Mouse (Mus musculus) fat pad, adult 2 months (tissue): ENCODE results near the gene Lamtor3.
"Not testable (repeated sequence)": the region's sequence is repeated elsewhere in the genome, so short reads cannot be mapped to it uniquely, and the experiment has no call there.

Experiments used
- DNase-seq: peaks from one replicate; pipeline ENCODE4 v3.0.0-alpha.2; 2011; ENCODE audit warnings: low read depth, low spot score; ENCODE audit errors: extremely low read depth

Lamtor3 gene

DNA sequence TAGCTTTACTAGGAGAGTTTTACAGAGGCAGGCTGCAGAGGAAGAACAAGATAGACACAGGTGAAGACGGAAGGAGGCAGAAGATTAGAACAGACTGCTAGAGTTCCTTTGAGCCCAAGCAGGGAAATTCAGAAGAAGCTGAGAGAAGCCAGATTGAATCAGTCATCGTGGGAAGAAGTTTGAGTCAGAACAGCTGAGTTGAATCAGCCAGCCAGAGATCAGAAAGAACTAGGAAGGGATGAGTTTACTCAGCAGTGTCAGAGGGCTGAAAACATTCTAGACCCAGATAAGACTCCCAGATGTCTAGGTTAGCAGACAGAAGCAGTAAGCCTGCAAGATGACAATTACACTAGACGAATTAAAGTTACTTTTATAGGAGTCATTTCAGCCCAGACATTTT, 15.7 kb downstream of the Lamtor3 start:
- DNase-seq, result no peak

- no peak for DNase-seq
Measured at GRCm38 (mm10) chr3:137935570-137936525, 17.5 kb downstream of the Lamtor3 start.

- DNase-seq, result no peak
Measured at GRCm38 (mm10) chr3:137936541-137936940, 18.2 kb downstream of the Lamtor3 start.

DNA sequence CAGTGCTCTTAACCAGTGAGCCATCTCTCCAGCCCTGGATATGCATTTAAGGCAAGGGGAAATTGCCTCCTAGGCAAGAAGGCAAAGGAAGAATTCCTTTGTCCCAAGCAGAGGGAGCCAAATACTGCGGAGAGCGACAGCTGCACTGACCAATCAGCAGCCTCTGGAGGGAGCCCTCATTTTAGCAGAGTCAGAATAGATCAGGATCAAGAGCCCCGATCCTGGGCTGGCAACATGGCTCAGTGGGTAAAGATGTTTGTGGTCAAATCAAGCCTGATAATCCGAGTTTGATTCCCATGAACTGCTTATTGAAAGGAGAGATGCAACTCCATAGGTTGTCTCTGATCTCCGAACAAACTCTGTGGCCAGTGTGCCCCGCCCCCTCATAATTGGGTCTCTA, 20.3 kb downstream of the Lamtor3 start:
- DNase-seq, result no peak

GRCm38 (mm10) chr3:137940757-137941156, 22.5 kb downstream of the Lamtor3 start:
- no peak for DNase-seq

DNA sequence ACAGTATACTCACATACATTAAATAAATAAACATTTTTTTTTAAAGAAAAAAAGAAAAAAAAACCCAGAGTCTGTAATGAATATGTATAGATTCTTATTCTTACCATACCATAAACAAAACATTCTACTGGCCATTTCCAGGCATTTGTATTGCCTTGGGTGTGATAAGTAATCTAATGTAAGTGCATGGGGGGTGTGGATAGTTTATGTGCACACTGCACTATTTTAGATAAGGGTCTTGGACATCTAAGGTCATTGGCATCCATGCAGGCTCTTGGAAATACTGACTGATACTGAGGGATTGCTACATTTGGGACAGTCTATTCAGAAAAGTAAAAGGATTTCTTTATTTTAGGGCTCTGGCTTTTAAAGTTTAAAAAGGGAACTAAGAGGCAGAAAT, 23.2 kb downstream of the Lamtor3 start:
- DNase-seq, result no peak

GRCm38 (mm10) chr3:137942098-137942622, 23.9 kb downstream of the Lamtor3 start:
- DNase-seq, result no peak

GRCm38 (mm10) chr3:137943737-137944154, 25.4 kb downstream of the Lamtor3 start:
- no peak for DNase-seq

DNA sequence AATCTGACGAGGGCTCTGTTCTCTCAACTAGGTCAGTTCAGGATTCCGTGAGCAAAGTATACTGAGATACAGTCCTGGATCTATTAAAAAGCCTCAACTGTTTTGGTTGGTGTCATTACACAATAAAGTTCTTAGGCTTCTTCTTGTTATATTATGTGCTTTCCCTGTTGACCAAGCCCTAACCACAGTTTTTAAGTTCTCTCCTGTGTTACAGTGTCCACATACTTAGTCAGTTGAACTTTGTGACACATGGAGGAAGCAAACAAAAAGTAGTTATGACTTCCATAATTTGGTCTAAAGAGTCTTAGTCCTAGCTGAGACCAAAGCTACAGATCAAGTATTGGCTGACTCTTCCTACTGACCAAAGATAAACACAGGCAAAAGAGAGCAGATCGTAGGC, 28.5 kb downstream of the Lamtor3 start:
- DNase-seq, result no peak

- DNase-seq, result no peak
Measured at GRCm38 (mm10) chr3:137947525-137947924, 29.2 kb downstream of the Lamtor3 start.

GRCm38 (mm10) chr3:137950191-137950885, 32.0 kb downstream of the Lamtor3 start:
- no peak for DNase-seq

GRCm38 (mm10) chr3:137951302-137951701, 33.0 kb downstream of the Lamtor3 start:
- not testable (repeated sequence) for DNase-seq

- DNase-seq, result no peak
Measured at GRCm38 (mm10) chr3:137951819-137952218, 33.5 kb downstream of the Lamtor3 start.

DNA sequence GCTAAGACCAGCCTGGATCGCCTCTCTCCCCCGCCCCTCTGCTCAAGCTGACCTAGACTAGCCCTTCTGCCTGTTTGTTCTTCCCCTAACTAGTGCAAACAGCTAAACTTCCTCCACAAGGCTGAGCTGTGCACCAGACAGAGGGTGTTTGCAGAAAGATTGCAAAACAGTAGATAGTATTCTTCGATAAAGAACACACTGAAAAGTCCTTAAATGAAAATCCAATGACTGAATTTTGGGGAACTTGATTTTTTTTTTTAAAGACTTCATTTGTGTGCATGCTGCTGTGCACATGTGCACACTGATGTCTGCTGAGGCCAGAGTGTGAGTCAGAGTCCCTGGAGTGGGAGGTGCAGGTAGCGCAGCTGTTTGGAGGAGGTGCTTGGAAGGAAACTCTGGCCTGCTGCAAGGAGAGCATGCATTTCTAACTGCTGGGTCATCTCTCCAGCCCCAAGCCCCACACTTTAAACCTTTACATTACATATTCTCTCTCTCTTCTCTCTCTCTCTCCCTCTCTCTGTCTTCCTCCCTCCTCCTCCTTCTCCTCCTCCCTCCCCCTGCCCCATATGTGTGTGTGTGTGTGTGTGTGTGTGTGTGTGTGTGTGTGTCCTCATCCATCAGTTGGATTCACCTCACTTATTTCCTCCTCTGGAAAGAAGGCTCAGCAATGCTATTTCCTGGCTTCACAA, 34.1 kb downstream of the Lamtor3 start:
- no peak for DNase-seq

- DNase-seq, result no peak
Measured at GRCm38 (mm10) chr3:137952914-137953880, 34.9 kb downstream of the Lamtor3 start.

DNA sequence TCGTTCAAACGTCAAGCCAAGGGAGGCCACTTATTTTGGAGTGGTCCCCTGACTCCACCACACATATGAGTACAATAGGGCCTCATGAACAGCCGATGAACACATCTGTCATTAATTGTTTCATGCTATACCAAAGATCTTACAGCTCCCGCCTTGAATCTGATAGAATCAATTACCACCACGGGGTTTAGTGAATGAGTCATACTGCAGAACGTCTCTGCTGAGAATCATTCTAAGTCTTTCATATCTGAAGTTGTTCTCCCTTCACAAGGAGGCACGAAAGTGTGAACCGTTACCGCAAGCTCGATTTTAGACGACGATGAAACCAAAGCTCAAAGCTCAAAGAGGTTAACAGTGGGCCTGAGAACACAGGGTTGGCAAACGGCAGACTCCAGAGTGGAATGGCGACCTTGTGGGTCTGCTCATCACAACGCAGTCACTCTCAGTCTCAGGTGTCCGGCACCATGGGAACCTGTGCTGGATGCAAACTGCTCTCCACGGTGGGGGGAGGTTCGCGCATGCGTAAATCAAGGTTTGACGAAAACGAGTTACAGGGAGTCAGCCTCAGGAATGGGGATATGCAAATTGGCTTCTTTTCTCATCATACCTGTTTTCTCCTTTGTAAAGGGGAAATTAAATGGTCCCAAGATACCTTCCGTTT, 36.1 kb downstream of the Lamtor3 start:
- DNase-seq, result no peak

- DNase-seq, result no peak
Measured at GRCm38 (mm10) chr3:137955560-137956081, 37.3 kb downstream of the Lamtor3 start.

GRCm38 (mm10) chr3:137957864-137958263, 39.6 kb downstream of the Lamtor3 start:
- DNase-seq, result no peak

- no peak for DNase-seq
Measured at GRCm38 (mm10) chr3:137958352-137958751, 40.0 kb downstream of the Lamtor3 start.
